Mouse (Mus musculus): ENCODE measurements around the gene Gm49630. TPM values are rescaled to one million over a fixed set of nuclear protein-coding genes. Genes with fewer than 3 reads are reported as not detected.
"Not testable (repeated sequence)": the region's sequence is repeated elsewhere in the genome, so short reads cannot be mapped to it uniquely, and the experiment has no call there.

Gene Gm49630
- polyA plus RNA-seq, 2 experiments = not detected

DNA sequence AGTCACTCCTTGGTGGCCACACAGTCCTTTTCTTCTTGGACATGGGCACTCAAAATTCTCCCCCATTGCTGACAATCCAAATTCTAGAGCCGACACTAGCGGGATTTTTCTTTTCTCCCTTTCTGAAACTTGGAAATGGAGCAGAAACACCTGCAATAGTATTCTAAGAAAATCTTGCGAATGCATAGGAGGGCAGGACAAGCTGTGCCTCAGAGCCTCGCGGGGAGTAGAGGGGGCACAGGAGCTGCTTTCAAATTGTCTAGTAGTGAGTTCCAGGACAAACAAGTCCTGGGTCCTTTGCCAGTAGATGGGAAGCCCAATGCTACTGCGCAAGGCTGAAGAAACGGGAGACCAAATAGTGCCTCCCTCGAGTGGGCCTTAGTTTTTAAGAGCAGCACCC is 23.9 kb upstream of the Gm49630 start:
- not testable (repeated sequence) for H3K27ac ChIP-seq (replicated peaks; ENCODE audit: low read depth, low read length); H3K9ac ChIP-seq (ENCODE audit: low read depth, low read length, severe bottlenecking); DNase-seq (ENCODE audit: low spot score); H3K36me3 ChIP-seq (ENCODE audit: control insufficient read depth, insufficient read depth, low read length); ATAC-seq (ENCODE audit: low FRiP score, low read depth); H3K27me3 ChIP-seq (ENCODE audit: control insufficient read depth, insufficient read depth, low read length); H3K4me1 ChIP-seq (ENCODE audit: control insufficient read depth, insufficient read depth, low read length); H3K9me3 ChIP-seq (ENCODE audit: control insufficient read depth, low read length); H3K4me2 ChIP-seq (replicated peaks; ENCODE audit: low read depth, low read length, severe bottlenecking); H3K4me3 ChIP-seq (replicated peaks; ENCODE audit: low read length)
- 92% methylated on average over 7 of the region's 8 CpGs for WGBS

DNA sequence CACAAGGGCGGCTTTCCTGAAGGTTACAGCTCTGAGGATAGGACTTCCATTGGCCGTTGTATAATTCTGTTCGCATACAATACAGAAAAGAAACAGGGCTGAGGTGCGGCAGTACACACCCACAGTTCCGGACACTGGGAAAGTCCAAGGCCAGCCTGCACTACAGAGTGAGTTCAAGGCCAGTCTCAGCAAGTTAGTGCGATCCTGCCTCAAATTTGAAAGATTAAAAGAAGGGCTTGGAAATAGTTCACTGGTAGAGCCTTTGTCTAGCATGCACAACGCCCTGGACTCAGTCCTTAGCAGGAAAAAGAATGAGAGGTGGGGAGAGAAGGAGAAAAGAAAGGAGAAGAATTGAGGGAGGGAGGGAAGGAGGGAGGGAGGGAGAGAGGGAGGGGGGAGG is 23.3 kb upstream of the Gm49630 start:
- ATAC-seq (ENCODE audit: low FRiP score, low read depth); H3K9ac ChIP-seq (ENCODE audit: low read depth, low read length, severe bottlenecking); H3K4me2 ChIP-seq (replicated peaks; ENCODE audit: low read depth, low read length, severe bottlenecking); H3K4me3 ChIP-seq (replicated peaks; ENCODE audit: low read length); H3K9me3 ChIP-seq (ENCODE audit: control insufficient read depth, low read length); H3K27ac ChIP-seq (replicated peaks; ENCODE audit: low read depth, low read length); H3K27me3 ChIP-seq (ENCODE audit: control insufficient read depth, insufficient read depth, low read length); H3K36me3 ChIP-seq (ENCODE audit: control insufficient read depth, insufficient read depth, low read length); H3K4me1 ChIP-seq (ENCODE audit: control insufficient read depth, insufficient read depth, low read length); DNase-seq (ENCODE audit: low spot score): not testable (repeated sequence)
- 88% methylated on average over 7 of the region's 7 CpGs for WGBS

DNA sequence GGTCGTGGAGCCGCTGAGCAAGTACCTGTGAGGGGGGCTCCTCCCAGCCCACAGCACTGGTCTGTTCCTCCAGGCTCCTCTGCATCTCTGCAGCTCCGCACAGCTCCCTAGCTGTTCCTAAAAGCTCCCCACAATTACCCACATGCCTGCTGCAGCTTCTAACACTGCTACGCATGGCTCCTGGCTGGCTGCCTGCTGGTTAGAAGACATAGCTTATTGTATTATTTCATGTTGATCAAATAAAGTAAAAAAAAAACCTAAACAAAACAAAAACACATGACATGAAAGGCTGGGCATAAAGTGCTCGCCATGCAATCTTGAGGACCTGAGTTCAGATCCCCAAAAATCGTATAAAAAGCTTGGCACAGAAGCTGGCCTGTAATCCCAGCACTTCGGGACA is 18.1 kb upstream of the Gm49630 start:
- H3K9me3 ChIP-seq (ENCODE audit: control insufficient read depth, low read length); H3K4me2 ChIP-seq (replicated peaks; ENCODE audit: low read depth, low read length, severe bottlenecking); H3K27me3 ChIP-seq (ENCODE audit: control insufficient read depth, insufficient read depth, low read length); ATAC-seq (ENCODE audit: low FRiP score, low read depth); H3K27ac ChIP-seq (replicated peaks; ENCODE audit: low read depth, low read length); H3K4me1 ChIP-seq (ENCODE audit: control insufficient read depth, insufficient read depth, low read length); DNase-seq (ENCODE audit: low spot score); H3K4me3 ChIP-seq (replicated peaks; ENCODE audit: low read length); H3K9ac ChIP-seq (ENCODE audit: low read depth, low read length, severe bottlenecking); H3K36me3 ChIP-seq (ENCODE audit: control insufficient read depth, insufficient read depth, low read length): not testable (repeated sequence)
- WGBS = 58% methylated on average over 7 of the region's 7 CpGs

DNA sequence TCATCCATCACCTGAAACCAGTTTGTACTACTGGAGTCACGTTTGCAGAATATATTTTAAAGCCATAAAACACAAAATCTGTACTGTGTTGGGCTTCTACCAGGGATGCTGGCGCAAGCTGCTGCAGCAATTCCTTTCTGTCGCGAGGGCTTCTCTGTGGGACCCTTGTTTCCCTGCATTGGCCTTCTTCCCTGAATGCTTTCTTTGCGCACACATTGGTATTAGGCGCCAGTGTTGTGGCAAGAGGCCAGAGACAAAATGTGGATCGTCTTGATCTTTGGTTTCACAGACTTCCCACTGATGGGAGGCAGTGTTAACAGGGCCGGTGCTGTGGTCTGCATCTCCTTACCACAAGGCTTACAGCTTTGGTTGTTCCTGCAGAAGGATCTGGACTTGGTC is 17.2 kb upstream of the Gm49630 start:
- not testable (repeated sequence) for DNase-seq (ENCODE audit: low spot score); ATAC-seq (ENCODE audit: low FRiP score, low read depth); H3K4me2 ChIP-seq (replicated peaks; ENCODE audit: low read depth, low read length, severe bottlenecking); H3K4me3 ChIP-seq (replicated peaks; ENCODE audit: low read length); H3K27ac ChIP-seq (replicated peaks; ENCODE audit: low read depth, low read length); H3K9ac ChIP-seq (ENCODE audit: low read depth, low read length, severe bottlenecking); H3K27me3 ChIP-seq (ENCODE audit: control insufficient read depth, insufficient read depth, low read length); H3K9me3 ChIP-seq (ENCODE audit: control insufficient read depth, low read length); H3K36me3 ChIP-seq (ENCODE audit: control insufficient read depth, insufficient read depth, low read length); H3K4me1 ChIP-seq (ENCODE audit: control insufficient read depth, insufficient read depth, low read length)
- 65% methylated on average over 6 of the region's 8 CpGs for WGBS

DNA sequence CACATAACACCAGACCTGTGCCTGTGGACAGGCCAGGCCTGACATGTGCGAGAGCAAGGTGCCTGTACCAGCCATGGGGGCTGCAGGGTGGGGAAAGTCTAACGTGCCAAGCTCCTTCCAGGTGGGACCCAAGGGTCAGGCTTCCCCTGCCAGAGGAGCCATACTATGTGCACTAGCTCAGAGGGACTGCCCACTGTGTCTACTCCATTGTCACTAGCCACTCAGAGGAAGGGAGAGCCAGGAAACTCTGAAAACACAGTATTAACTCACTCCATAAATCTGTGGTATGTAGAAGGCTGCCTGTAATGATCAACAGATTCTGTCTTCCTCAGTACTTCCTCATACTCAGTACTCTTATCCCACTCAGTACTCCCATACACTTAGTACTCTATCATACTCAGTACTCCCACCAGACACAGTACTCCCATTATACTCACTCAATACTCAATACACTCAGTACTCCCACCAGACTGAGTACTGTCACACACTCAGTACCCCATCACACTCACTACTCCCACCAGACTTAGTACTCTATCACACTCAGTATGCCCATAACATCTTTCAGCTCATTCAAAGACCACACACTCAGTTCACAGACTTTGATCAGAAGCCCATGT is 16.7 kb upstream of the Gm49630 start:
- not testable (repeated sequence) for H3K36me3 ChIP-seq (ENCODE audit: control insufficient read depth, insufficient read depth, low read length); ATAC-seq (ENCODE audit: low FRiP score, low read depth); H3K9ac ChIP-seq (ENCODE audit: low read depth, low read length, severe bottlenecking); H3K4me3 ChIP-seq (replicated peaks; ENCODE audit: low read length); DNase-seq (ENCODE audit: low spot score); H3K4me1 ChIP-seq (ENCODE audit: control insufficient read depth, insufficient read depth, low read length); H3K27ac ChIP-seq (replicated peaks; ENCODE audit: low read depth, low read length); H3K4me2 ChIP-seq (replicated peaks; ENCODE audit: low read depth, low read length, severe bottlenecking); H3K27me3 ChIP-seq (ENCODE audit: control insufficient read depth, insufficient read depth, low read length); H3K9me3 ChIP-seq (ENCODE audit: control insufficient read depth, low read length)
- no CpG with 5 or more reads among the region's 2 CpGs for WGBS

DNA sequence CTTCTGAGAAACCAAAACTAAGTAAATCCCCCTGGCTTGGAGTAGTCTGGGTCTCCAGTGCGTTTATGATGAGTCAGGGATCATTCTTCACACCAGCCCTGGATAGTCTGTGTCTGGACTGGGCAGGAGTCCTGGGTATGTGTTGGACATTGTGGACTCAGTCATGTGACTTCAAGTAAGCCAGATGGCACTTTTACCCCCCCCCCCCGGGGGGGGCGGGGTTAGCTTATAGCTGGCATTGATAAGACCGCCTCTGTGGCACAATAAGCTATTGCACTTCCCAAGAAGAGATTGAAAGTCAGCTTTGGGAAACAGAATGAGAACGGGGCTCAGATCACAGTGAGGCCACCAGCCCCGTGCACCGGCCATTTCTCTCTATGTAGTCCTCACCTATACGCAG is 14.2 kb upstream of the Gm49630 start:
- H3K4me2 ChIP-seq (replicated peaks; ENCODE audit: low read depth, low read length, severe bottlenecking); H3K9me3 ChIP-seq (ENCODE audit: control insufficient read depth, low read length); H3K36me3 ChIP-seq (ENCODE audit: control insufficient read depth, insufficient read depth, low read length); H3K27ac ChIP-seq (replicated peaks; ENCODE audit: low read depth, low read length); H3K4me1 ChIP-seq (ENCODE audit: control insufficient read depth, insufficient read depth, low read length); DNase-seq (ENCODE audit: low spot score); H3K27me3 ChIP-seq (ENCODE audit: control insufficient read depth, insufficient read depth, low read length); H3K4me3 ChIP-seq (replicated peaks; ENCODE audit: low read length); ATAC-seq (ENCODE audit: low FRiP score, low read depth); H3K9ac ChIP-seq (ENCODE audit: low read depth, low read length, severe bottlenecking): not testable (repeated sequence)
- WGBS = 75% methylated on average over 8 of the region's 8 CpGs

DNA sequence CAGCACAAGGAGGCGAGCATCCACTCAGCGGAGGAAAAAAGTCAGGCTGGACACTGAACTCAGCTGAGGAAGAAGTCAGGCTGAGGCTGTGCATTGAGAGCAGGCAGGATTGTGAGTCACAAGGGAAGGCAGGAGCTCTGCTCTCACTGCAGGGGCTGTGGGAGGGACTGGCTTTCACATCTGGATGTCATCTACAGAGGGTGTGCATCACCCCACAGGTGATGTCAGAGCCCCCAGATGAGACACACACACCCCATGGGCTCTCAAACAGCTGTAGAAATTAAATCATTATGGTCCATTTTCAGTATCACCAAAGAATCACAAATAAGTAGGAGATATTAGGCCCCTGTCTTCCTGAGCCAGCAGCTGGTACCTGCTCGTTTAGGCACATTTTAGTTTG is 13.6 kb upstream of the Gm49630 start, which contains the start of gene Unc93a2:
Gene Unc93a2, minus strand, starts transcription at position 101 of the 400 bp plus-strand sequence.
- 57% methylated on average over 2 of the region's 3 CpGs for WGBS
- ATAC-seq (ENCODE audit: low FRiP score, low read depth); H3K9ac ChIP-seq (ENCODE audit: low read depth, low read length, severe bottlenecking); DNase-seq (ENCODE audit: low spot score); H3K4me1 ChIP-seq (ENCODE audit: control insufficient read depth, insufficient read depth, low read length); H3K9me3 ChIP-seq (ENCODE audit: control insufficient read depth, low read length); H3K36me3 ChIP-seq (ENCODE audit: control insufficient read depth, insufficient read depth, low read length); H3K4me2 ChIP-seq (replicated peaks; ENCODE audit: low read depth, low read length, severe bottlenecking); H3K27me3 ChIP-seq (ENCODE audit: control insufficient read depth, insufficient read depth, low read length); H3K27ac ChIP-seq (replicated peaks; ENCODE audit: low read depth, low read length); H3K4me3 ChIP-seq (replicated peaks; ENCODE audit: low read length): not testable (repeated sequence)

DNA sequence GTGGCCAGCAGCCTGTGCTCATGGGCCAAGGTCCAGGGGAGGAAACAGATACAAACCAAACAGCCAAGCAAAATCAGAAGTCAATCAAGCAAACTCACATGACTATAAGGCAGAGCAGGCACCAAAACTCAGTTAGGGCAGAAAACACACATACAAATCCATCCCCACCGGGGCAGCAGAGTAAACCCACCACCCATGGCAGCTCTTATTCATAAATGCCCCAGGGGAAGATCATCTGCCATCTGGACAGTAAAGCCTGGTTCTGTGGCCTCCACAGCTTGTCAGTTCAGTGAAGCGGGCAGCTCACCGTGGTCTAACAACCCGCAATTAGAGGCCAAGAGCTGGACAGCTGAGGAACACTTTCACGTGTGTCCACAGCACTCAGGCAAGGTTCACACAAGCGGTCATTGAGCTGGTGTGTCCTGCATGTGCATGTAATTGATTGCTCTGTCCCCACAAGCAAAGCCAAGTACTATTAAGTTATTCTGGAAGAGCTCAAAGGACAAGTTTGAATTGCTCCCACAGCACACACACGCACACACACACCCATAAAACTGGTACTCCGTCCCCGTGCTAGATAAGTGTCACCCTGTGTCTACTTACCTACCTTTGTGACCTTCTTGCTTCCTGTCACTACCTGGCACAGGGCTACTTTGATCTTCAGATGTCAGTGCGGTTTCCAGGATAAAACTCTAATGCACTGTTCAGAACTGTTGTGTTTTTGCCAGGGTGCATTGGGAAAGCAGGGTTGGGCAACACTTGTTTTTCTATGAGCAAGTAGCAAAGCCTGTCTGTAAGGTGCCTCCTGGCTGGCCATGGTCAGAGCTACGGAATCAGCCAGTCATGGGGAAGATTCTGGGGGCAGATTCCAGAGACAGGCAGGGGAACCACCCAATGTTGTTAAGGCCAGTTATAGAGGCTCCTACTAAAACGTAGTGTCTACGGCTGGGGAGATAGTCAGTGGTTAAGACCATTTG is 11.7 kb upstream of the Gm49630 start:
- DNase-seq (ENCODE audit: low spot score); H3K4me1 ChIP-seq (ENCODE audit: control insufficient read depth, insufficient read depth, low read length); H3K9ac ChIP-seq (ENCODE audit: low read depth, low read length, severe bottlenecking); H3K9me3 ChIP-seq (ENCODE audit: control insufficient read depth, low read length); H3K27me3 ChIP-seq (ENCODE audit: control insufficient read depth, insufficient read depth, low read length); H3K27ac ChIP-seq (replicated peaks; ENCODE audit: low read depth, low read length); H3K4me3 ChIP-seq (replicated peaks; ENCODE audit: low read length); H3K4me2 ChIP-seq (replicated peaks; ENCODE audit: low read depth, low read length, severe bottlenecking); H3K36me3 ChIP-seq (ENCODE audit: control insufficient read depth, insufficient read depth, low read length); ATAC-seq (ENCODE audit: low FRiP score, low read depth): not testable (repeated sequence)
- WGBS = 77% methylated on average over 7 of the region's 13 CpGs
